Mouse (Mus musculus) thymus, adult 2 months (tissue): Measurements from ENCODE around the gene Unc5b. TPM values are rescaled to one million over a fixed set of nuclear protein-coding genes. Genes with fewer than 3 reads are reported as not detected.

Source experiments
- DNase-seq: peaks from one replicate; pipeline ENCODE4 v3.0.0; 2021
- H3K27ac ChIP-seq: fragments of 200-500 bp; 2 replicates; pipeline ENCODE4 v1.5.1; 2012; ENCODE audit warnings: low read length, control low read depth; ENCODE audit not compliant: control insufficient read depth, insufficient read depth
- H3K27me3 ChIP-seq: fragments of 200-500 bp; 2 replicates; pipeline ENCODE4 v1.6.1; 2012; ENCODE audit warnings: mild to moderate bottlenecking, low read length, moderate library complexity, mixed read lengths; ENCODE audit not compliant: control insufficient read depth, insufficient read depth
- H3K36me3 ChIP-seq: fragments of 200-500 bp; 2 replicates; pipeline ENCODE4 v1.6.1; 2012; ENCODE audit warnings: mild to moderate bottlenecking, low read length, moderate library complexity; ENCODE audit not compliant: control insufficient read depth, insufficient read depth
- H3K4me1 ChIP-seq: fragments of 200-500 bp; replicated peaks from 2 replicates; pipeline ENCODE4 v1.6.1; 2012; ENCODE audit warnings: low read length; ENCODE audit not compliant: control insufficient read depth, insufficient read depth
- H3K4me3 ChIP-seq: fragments of 200-500 bp; 2 replicates; pipeline ENCODE4 v1.5.1; 2012; ENCODE audit warnings: mild to moderate bottlenecking, low read length, control low read depth, moderate library complexity; ENCODE audit not compliant: control insufficient read depth, insufficient read depth
- CTCF ChIP-seq: fragments of 200-500 bp; IDR thresholded peaks from 2 replicates; pipeline ENCODE4 v1.5.1; 2012; ENCODE audit warnings: mild to moderate bottlenecking, control low read depth, low read length, moderate library complexity, borderline replicate concordance; ENCODE audit not compliant: control insufficient read depth, poor library complexity, insufficient read depth; ENCODE audit errors: extremely low read depth
- POLR2A ChIP-seq: fragments of 200-500 bp; IDR thresholded peaks from 2 replicates; pipeline ENCODE4 v1.6.1; 2012; ENCODE audit warnings: mild to moderate bottlenecking, low read length, control low read depth, moderate library complexity; ENCODE audit not compliant: control insufficient read depth, poor library complexity, insufficient read depth; ENCODE audit errors: extremely low read depth
- WGBS: fragments of 180-500 bp; shearing (Covaris S2); methylation state at CpG from one replicate; pipeline ENCODE4 v1.1.7; 2018; 5-methylcytosine and 5-hydroxymethylcytosine counted together
- polyA plus RNA-seq: library from polyadenylated mRNA; depleted of rRNA; stranded (reverse); fragments of >200 nt; gene quantifications from 2 replicates; pipeline ENCODE4 v1.2.3, GENCODE M21; 2012

Gene Unc5b
- polyA plus RNA-seq, 1 experiment = 4.0 TPM

DNA sequence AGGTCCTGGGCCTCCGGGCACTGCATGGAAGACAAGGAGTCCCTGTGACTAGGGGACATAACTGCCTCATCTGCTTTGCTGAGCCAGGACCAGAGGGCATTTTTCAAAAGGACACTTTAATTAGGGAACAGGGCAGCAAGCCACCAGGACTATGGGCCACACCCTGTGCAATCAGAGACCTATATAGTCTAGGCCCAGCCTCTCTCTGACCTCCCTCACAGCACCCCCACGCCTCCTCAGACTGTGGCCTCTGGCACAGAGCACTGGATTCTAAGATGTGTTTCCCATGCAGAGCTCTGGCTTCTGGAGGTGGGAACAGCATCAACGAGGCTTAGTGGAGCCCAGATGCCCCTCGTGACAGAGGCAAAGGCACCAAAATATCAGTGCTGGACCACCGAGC is 35.4 kb downstream of the Unc5b start:
- no peaks in the 10 kb centered on the region for H3K36me3 ChIP-seq
- H3K4me3 ChIP-seq = no peak overlapping the region
- DNase-seq = no peak
- no peaks in the 10 kb centered on the region for H3K27me3 ChIP-seq
- TF ChIP-seq POLR2A = no peak
- TF ChIP-seq CTCF = no peak
- no peak overlapping the region for H3K27ac ChIP-seq
- WGBS = 90% methylated on average over 5 of the region's 5 CpGs
- no peaks in the 10 kb centered on the region for H3K4me1 ChIP-seq

DNA sequence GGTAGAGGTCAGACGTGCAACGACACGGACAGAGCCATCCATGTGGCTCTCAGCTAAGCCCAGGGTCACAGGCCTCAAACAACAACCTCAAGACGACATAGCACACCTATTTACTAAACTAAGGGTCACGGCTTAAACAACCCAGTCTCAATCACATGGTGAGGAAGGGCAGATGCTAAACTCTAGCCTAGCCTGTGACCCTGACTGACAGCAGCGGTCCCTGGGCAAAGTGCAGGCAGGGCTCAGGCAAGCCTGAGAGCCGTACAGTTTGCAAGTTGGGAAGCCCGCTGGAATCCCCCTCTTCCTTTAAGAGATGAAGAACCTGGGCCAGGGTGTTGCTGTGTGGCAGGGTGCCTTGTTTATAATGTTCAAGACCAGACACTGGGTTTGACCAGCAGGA is 36.6 kb downstream of the Unc5b start:
- H3K4me1 ChIP-seq = no peaks in the 10 kb centered on the region
- TF ChIP-seq CTCF = no peak
- TF ChIP-seq POLR2A = no peak
- H3K27me3 ChIP-seq = no peaks in the 10 kb centered on the region
- H3K36me3 ChIP-seq = no peaks in the 10 kb centered on the region
- WGBS = 92% methylated on average over 8 of the region's 8 CpGs
- no peak for DNase-seq
- no peak overlapping the region for H3K4me3 ChIP-seq
- H3K27ac ChIP-seq = no peak overlapping the region

DNA sequence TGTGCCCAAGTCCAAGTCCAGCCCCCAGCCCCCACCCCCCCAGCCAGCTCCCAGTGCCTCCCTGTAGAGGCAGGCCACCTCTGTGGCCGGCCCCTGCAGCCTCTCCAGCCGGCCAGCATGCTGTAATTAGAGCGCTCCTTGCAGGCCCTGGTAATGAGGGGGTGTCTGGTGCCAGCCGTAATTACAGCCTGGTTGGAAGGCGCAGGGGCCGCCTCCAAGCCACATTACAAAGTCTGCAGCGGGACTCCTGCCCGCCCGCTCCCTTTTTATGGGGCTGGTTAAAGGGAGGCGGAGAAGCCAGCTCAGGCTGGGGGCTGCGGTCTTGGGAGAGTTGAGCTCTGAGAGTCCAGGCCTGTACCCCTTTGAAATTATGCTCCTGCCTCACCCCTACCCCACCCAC is 37.0 kb downstream of the Unc5b start:
- WGBS = 91% methylated on average over 11 of the region's 11 CpGs
- H3K27ac ChIP-seq = no peak overlapping the region
- no peak for DNase-seq
- H3K27me3 ChIP-seq = no peaks in the 10 kb centered on the region
- no peaks in the 10 kb centered on the region for H3K36me3 ChIP-seq
- H3K4me3 ChIP-seq = no peak overlapping the region
- no peaks in the 10 kb centered on the region for H3K4me1 ChIP-seq
- TF ChIP-seq POLR2A = no peak
- no peak for TF ChIP-seq CTCF

DNA sequence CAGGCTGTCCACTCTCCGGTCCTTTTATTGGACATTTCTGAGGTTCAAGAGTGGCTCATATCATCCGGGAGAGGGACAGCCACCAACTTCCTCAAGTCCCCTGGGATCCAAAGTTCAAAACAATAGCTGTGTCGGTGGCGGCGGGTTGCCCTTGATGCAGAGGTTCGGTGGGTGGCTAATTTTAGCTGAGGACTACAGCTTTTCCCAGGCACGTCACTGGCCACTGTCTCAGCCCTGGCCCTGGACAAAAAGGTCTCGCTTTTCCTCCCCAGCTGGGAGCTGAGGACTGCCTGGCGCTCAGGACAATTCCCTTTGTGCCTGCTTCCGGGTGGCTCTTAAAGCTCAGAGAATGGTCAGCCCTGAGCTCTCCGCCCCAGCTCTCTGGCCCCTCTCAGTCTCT is 38.5 kb downstream of the Unc5b start:
- Histone ChIP-seq H3K36me3 (no peaks in the 10 kb centered on the region), H3K27me3 (no peaks in the 10 kb centered on the region), H3K27ac (no peak overlapping the region), H3K4me3 (no peak overlapping the region), H3K4me1 (no peaks in the 10 kb centered on the region)
- WGBS = 48% methylated on average over 11 of the region's 11 CpGs
- TF ChIP-seq POLR2A = no peak
- no peak for TF ChIP-seq CTCF
- no peak for DNase-seq

DNA sequence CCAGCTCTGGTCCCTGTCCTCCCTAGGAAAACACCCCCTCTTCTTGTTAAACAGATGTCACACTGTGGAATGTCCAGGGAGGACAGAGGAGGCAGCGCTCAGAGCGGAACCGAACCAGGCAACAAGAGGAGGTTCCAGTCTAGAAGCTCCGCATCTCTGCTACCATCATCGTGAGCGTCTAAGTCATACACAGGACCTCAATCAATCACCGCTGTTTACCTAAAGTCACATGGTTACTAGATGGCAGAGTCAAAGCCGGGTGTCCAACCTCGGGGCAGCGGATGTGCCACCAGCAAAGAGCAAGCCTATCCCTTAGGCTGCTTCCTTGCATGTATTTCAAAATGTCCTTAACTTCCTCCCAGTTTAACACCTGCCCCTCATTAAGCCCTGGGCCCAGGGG is 39.0 kb downstream of the Unc5b start:
- Histone ChIP-seq H3K36me3 (no peaks in the 10 kb centered on the region), H3K27ac (no peak overlapping the region), H3K4me1 (no peaks in the 10 kb centered on the region), H3K27me3 (no peaks in the 10 kb centered on the region), H3K4me3 (no peak overlapping the region)
- WGBS = 41% methylated on average over 10 of the region's 10 CpGs
- DNase-seq = no peak
- TF ChIP-seq POLR2A (no peak), CTCF (no peak)

DNA sequence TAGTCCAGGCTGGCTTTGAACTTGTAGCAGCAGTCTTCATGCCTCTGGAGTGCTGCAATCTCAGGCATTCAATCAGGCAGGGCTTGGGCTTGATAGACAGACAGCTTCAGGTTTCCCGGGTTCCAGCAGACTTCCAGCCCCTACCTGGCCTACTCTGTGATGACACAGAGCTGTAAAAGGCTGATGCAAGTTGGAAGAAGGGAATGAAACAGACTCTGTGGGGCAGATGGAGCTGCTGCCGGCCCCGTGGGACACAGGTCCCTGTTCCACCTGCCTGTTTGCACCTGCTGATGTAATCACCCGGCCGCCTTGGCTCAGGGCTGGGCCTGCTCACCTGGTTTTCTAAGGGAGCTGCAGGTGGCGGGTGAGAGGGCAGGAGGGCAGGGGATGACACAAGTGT is 40.5 kb downstream of the Unc5b start:
- Histone ChIP-seq H3K4me3 (no peak overlapping the region), H3K27me3 (no peaks in the 10 kb centered on the region), H3K4me1 (no peaks in the 10 kb centered on the region), H3K27ac (no peak overlapping the region), H3K36me3 (no peaks in the 10 kb centered on the region)
- WGBS = 86% methylated on average over 6 of the region's 6 CpGs
- no peak for DNase-seq
- TF ChIP-seq CTCF (no peak), POLR2A (no peak)
